Mouse (Mus musculus): ENCODE measurements around the gene Tnrc6c.

Gene Tnrc6c

GRCm38 (mm10) chr11:117653491-117654351, at the start of gene Tnrc6c:
Gene Tnrc6c, plus strand, starts transcription at chr11:117654289.
- peak; percentile 73 for DNase-seq (ENCODE audit: low read depth, low spot score)

GRCm38 (mm10) chr11:117606137-117606536, 48.0 kb upstream of the Tnrc6c start:
- DNase-seq (ENCODE audit: low read depth, low spot score), result no peak

- no peak for DNase-seq (ENCODE audit: low read depth, low spot score)
These were observed 47.4 kb upstream of the Tnrc6c start for GRCm38 (mm10) chr11:117606605-117607203.

GRCm38 (mm10) chr11:117608141-117608789, 45.8 kb upstream of the Tnrc6c start:
- no peak for DNase-seq (ENCODE audit: low read depth, low spot score)

- DNase-seq (ENCODE audit: low read depth, low spot score), result no peak
These were observed 45.1 kb upstream of the Tnrc6c start for GRCm38 (mm10) chr11:117608976-117609375.

GRCm38 (mm10) chr11:117610589-117610988, 43.5 kb upstream of the Tnrc6c start:
- DNase-seq (ENCODE audit: low read depth, low spot score), result no peak

- peak; percentile 85 for DNase-seq (ENCODE audit: low read depth, low spot score)
These were observed 43.0 kb upstream of the Tnrc6c start for GRCm38 (mm10) chr11:117611068-117611467.

GRCm38 (mm10) chr11:117611860-117612259, 42.2 kb upstream of the Tnrc6c start:
- no peak for DNase-seq (ENCODE audit: low read depth, low spot score)

GRCm38 (mm10) chr11:117612885-117613284, 41.2 kb upstream of the Tnrc6c start:
- no peak for DNase-seq (ENCODE audit: low read depth, low spot score)

- no peak for DNase-seq (ENCODE audit: low read depth, low spot score)
These were observed 36.7 kb upstream of the Tnrc6c start for GRCm38 (mm10) chr11:117617368-117617908.

GRCm38 (mm10) chr11:117618214-117618613, 35.9 kb upstream of the Tnrc6c start:
- DNase-seq (ENCODE audit: low read depth, low spot score), result no peak

GRCm38 (mm10) chr11:117618774-117619173, 35.3 kb upstream of the Tnrc6c start:
- no peak for DNase-seq (ENCODE audit: low read depth, low spot score)

GRCm38 (mm10) chr11:117619581-117619980, 34.5 kb upstream of the Tnrc6c start:
- DNase-seq (ENCODE audit: low read depth, low spot score), result no peak

GRCm38 (mm10) chr11:117625196-117625595, 28.9 kb upstream of the Tnrc6c start:
- no peak for DNase-seq (ENCODE audit: low read depth, low spot score)

- DNase-seq (ENCODE audit: low read depth, low spot score), result no peak
These were observed 27.5 kb upstream of the Tnrc6c start for GRCm38 (mm10) chr11:117626557-117626956.

- no peak for DNase-seq (ENCODE audit: low read depth, low spot score)
These were observed 27.0 kb upstream of the Tnrc6c start for GRCm38 (mm10) chr11:117627060-117627562.

GRCm38 (mm10) chr11:117627746-117628311, 26.3 kb upstream of the Tnrc6c start:
- no peak for DNase-seq (ENCODE audit: low read depth, low spot score)

- DNase-seq (ENCODE audit: low read depth, low spot score), result no peak
These were observed 25.7 kb upstream of the Tnrc6c start for GRCm38 (mm10) chr11:117628312-117628779.

GRCm38 (mm10) chr11:117629865-117630264, 24.2 kb upstream of the Tnrc6c start:
- no peak for DNase-seq (ENCODE audit: low read depth, low spot score)

- no peak for DNase-seq (ENCODE audit: low read depth, low spot score)
These were observed 23.1 kb upstream of the Tnrc6c start for GRCm38 (mm10) chr11:117630868-117631565.

- DNase-seq (ENCODE audit: low read depth, low spot score), result no peak
These were observed 20.8 kb upstream of the Tnrc6c start for GRCm38 (mm10) chr11:117633310-117633709.
